Mouse (Mus musculus): ENCODE results near the gene Igsf21. TPM values are rescaled to one million over a fixed set of nuclear protein-coding genes. Genes with fewer than 3 reads are reported as not detected.

The Igsf21 gene
- polyA plus RNA-seq, 1 experiment from 2014 or later: 2.9 TPM

DNA sequence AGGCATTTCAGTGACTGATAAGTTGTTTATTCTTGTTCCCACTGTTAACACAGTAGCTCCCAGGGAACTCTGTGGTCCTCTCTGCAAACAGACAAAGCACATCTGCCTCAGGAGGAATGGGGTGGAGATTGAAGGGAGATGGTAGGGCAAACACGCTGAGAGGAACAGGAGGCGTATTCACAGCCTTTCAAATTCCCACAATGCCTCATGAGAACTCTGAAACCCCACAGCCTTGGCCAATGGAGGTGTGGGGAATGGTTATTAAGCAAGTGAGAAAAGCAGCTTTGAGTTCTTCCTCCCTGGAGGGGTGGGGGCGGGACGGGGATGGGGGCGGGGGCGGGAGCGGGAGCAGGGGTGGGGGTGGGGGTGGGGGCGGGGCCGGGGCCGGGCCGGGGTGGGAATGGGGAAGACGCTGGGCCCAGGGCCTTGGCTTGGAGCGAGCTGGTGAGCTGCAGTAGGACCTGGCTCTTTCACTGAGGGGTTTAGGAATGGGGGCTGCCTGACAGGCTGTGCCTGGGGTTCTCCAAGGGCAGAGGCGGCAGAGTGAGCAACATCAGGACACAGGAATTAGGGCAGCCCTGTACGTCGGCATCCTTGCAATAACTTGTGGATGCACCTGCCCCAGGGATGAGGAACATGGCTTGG is 253.4 kb downstream of the Igsf21 start:
- H3K27me3 ChIP-seq: no peaks in the 10 kb centered on the region
- H3K9me3 ChIP-seq: no peaks in the 10 kb centered on the region
- peaks cover 12% of the 10 kb centered on the region for H3K4me1 ChIP-seq
- H3K4me3 ChIP-seq: no peak overlapping the region
- no peak for ATAC-seq (ENCODE audit: insufficient number of reproducible peaks, insufficient read depth, low FRiP score, low TSS enrichment)
- no peaks in the 10 kb centered on the region for H3K36me3 ChIP-seq
- no peak overlapping the region for H3K27ac ChIP-seq
- H3K9ac ChIP-seq: no peak overlapping the region
- H3K4me2 ChIP-seq (replicated peaks): peak overlapping the region; percentile 26
- 20% methylated on average over 7 of the region's 16 CpGs for WGBS

DNA sequence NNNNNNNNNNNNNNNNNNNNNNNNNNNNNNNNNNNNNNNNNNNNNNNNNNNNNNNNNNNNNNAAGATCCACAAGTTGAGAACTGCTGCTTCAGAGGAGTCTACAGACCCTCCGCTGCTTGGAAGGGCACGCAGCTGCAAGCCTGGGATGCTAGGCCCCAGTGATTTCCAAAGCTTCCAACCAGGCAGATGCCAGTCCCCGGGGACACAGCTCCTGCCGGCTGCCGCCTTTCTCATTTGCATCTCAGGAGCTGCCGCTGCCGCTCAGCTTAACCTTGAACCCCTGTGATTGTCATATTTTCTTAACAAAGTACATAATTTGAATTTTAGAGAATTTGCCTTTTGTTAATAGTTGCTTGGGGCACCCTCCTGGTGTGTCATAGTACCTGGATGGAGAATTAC is 259.7 kb downstream of the Igsf21 start:
- no peaks in the 10 kb centered on the region for H3K36me3 ChIP-seq
- H3K27ac ChIP-seq: no peak overlapping the region
- no peaks in the 10 kb centered on the region for H3K27me3 ChIP-seq
- no peak overlapping the region for H3K4me2 ChIP-seq (replicated peaks)
- no peak overlapping the region for H3K4me3 ChIP-seq
- no peaks in the 10 kb centered on the region for H3K9me3 ChIP-seq
- 17% methylated on average over 7 of the region's 7 CpGs for WGBS
- ATAC-seq (ENCODE audit: insufficient number of reproducible peaks, insufficient read depth, low FRiP score, low TSS enrichment): no peak
- H3K9ac ChIP-seq: no peak overlapping the region
- peaks cover 6% of the 10 kb centered on the region; the same call in 1 of the 2 replicates for H3K4me1 ChIP-seq

DNA sequence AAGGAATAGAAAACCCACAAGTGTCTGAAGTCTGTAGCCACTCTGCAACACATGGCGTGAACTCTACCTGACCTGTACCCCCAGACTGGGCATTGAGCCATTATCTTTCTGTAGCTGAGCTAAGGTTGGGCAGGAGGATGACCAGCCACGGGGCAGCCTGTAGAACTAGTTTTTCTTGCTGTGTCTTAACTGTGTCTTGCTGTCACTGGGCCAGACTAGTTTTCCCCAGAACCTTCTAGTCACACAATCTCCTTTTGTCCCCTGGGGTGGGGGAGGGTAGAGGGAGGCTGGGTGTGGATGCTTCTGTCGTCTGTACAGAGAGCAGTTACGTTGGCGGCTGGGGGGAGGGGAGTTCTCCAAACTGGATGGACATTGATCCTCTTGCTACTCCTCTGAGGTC is 267.9 kb downstream of the Igsf21 start:
- 27% methylated on average over 5 of the region's 5 CpGs for WGBS
- no peak for ATAC-seq (ENCODE audit: insufficient number of reproducible peaks, insufficient read depth, low FRiP score, low TSS enrichment)
- Histone ChIP-seq H3K27me3 (no peaks in the 10 kb centered on the region), H3K4me2 (replicated peaks) (no peak overlapping the region), H3K4me3 (no peak overlapping the region), H3K4me1 (peaks cover 15% of the 10 kb centered on the region; the same call in 1 of the 2 replicates), H3K9ac (no peak overlapping the region), H3K27ac (no peak overlapping the region), H3K9me3 (no peaks in the 10 kb centered on the region), H3K36me3 (no peaks in the 10 kb centered on the region)

DNA sequence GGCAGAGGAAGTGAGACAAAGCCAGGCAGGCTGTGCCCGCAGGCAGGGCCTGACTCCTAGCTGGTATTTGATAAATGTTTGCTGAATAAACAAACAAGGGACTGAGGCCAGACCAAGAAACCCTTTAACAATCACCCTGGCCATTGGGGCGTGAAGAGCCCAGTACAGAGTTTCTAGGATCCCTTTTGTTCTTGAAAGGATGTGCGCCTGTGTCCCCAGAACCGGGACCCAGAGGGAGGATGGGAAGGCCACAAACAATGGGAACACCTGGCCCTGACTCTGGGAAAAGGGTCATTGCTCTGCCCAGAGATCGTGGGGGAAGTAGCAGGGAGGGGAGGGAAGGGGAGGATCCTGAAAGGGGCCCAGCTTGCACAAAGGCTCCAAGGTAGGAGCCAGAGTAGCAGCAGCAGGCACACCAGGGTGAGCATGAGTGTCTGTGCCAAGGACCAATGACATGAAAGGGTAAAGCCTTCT is 269.2 kb downstream of the Igsf21 start:
- no peak for ATAC-seq (ENCODE audit: insufficient number of reproducible peaks, insufficient read depth, low FRiP score, low TSS enrichment)
- Histone ChIP-seq H3K4me1 (peaks cover 11% of the 10 kb centered on the region; the same call in 1 of the 2 replicates), H3K9me3 (no peaks in the 10 kb centered on the region), H3K9ac (no peak overlapping the region), H3K36me3 (no peaks in the 10 kb centered on the region), H3K4me3 (no peak overlapping the region), H3K27ac (no peak overlapping the region), H3K27me3 (no peaks in the 10 kb centered on the region), H3K4me2 (replicated peaks) (no peak overlapping the region)
- whole genome bisulfite sequencing: 9% methylated on average over 5 of the region's 5 CpGs
